In the genomic region with DNA sequence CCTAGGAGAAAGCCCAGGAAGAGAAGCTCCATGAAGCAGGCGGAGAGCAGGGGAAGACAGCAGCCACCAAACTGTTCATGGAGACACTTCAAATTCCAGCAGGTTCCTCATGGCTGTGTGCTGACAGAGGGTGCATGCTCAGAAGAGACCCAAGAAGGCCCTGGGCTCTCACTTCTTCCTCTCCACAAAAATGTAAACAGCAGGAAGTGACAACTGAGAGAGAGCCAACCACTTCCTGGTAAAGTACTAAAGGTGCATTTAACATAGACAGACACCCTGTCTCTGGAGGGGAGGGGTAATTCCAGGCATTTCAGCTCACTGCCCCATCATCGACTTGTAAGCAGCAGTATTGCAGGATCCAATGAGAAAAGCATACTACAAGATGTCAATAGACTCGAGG, we compare ENCODE assay signal across 17 mouse cellular contexts.
DNase-seq lines count a peak whose midpoint lies in the region; ATAC-seq and TF ChIP-seq lines count a peak whose summit lies in the region.
"Had no signal": no experiment of that assay in that cellular context is flagged by ENCODE, and none has a peak within 500 bp of the region (broad histone marks: within the 10 kb centered on the region; RNA-seq: fewer than 3 reads in every experiment).

No protein-coding gene starts in this region.

- no peaks in the 10 kb centered on the region for H3K4me1 ChIP-seq in lung, adult 2 months (ENCODE audit: control insufficient read depth, insufficient read depth, low read length)
- peaks cover 37% of the 10 kb centered on the region for H3K4me1 ChIP-seq in embryonic facial prominence, embryonic 10.5 days
- H3K4me1 ChIP-seq in midbrain, embryonic 16.5 days (ENCODE audit: control insufficient read depth, insufficient read depth, low read length): 0 out of 2 replicates have a peak, but pooled peaks cover 2% of the 10 kb centered on the region
- H3K4me1 ChIP-seq: forebrain, embryonic 15.5 days; liver, embryonic 13.5 days had no signal

- H3K9ac ChIP-seq in midbrain, embryonic 16.5 days (ENCODE audit: low read depth, low read length): no peak overlapping the region
- H3K9ac ChIP-seq: forebrain, embryonic 15.5 days; liver, embryonic 13.5 days had no signal

- DNase-seq in lung, postnatal 25 days (ENCODE audit: low spot score): peak; percentile 46
- DNase-seq in lung, adult 2 months: no peak
- DNase-seq in embryonic facial prominence, embryonic 10.5 days (ENCODE audit: low spot score): no peak
- DNase-seq in natural killer cell, adult 2 months (ENCODE audit: low spot score in 2 of 2): peak; percentile 63 to 64
- DNase-seq in thymus, postnatal 4 days: peak; percentile 59
- DNase-seq in cerebellum, adult 9-11 months: no peak
- no peak for DNase-seq in urinary bladder, adult 18-20 months (ENCODE audit: low spot score in 2 of 2)
- DNase-seq: cerebellum, adult 11-12 months; gastrocnemius, postnatal 10 days; kidney, adult 18-20 months; kidney, postnatal 25 days; liver, embryonic 13.5 days had no signal

- no peaks in the 10 kb centered on the region for H3K9me3 ChIP-seq in embryonic facial prominence, embryonic 10.5 days
- no peaks in the 10 kb centered on the region for H3K9me3 ChIP-seq in midbrain, embryonic 16.5 days (replicated peaks; ENCODE audit: control insufficient read depth, low read length, poor library complexity, severe bottlenecking)
- H3K9me3 ChIP-seq: forebrain, embryonic 15.5 days; heart, embryonic 10.5 days; limb, embryonic 10.5 days; liver, embryonic 13.5 days had no signal

- no peaks in the 10 kb centered on the region for H3K36me3 ChIP-seq in embryonic facial prominence, embryonic 10.5 days (replicated peaks)
- H3K36me3 ChIP-seq in midbrain, embryonic 16.5 days (ENCODE audit: control insufficient read depth, insufficient read depth, low read length): no peaks in the 10 kb centered on the region
- H3K36me3 ChIP-seq: forebrain, embryonic 15.5 days; heart, embryonic 10.5 days; limb, embryonic 10.5 days; liver, embryonic 13.5 days had no signal

- H3K27me3 ChIP-seq in embryonic facial prominence, embryonic 10.5 days (replicated peaks; ENCODE audit: low read depth, poor library complexity, severe bottlenecking): no peaks in the 10 kb centered on the region
- no peaks in the 10 kb centered on the region for H3K27me3 ChIP-seq in midbrain, embryonic 16.5 days (ENCODE audit: control insufficient read depth, insufficient read depth, low read depth, low read length)
- H3K27me3 ChIP-seq: forebrain, embryonic 15.5 days; liver, embryonic 13.5 days had no signal

- no peak for TF ChIP-seq CTCF in lung, adult 2 months (IDR thresholded peaks at IDR 0.05; ENCODE audit: insufficient read depth, low read length)

- 56% methylated on average over 3 of the region's 3 CpGs for WGBS in lung, adult 2 months
- WGBS in embryonic facial prominence, embryonic 10.5 days: 82% methylated on average over 3 of the region's 3 CpGs
- 75% methylated on average over 3 of the region's 3 CpGs for WGBS in midbrain, embryonic 16.5 days

- no peak for TF ChIP-seq POLR2A in lung, adult 2 months (IDR thresholded peaks at IDR 0.05; ENCODE audit: borderline replicate concordance, extremely low read depth, low read depth, low read length)

- 0 out of 2 replicates have a peak overlapping the region, but pooled peaks have one; percentile 0 for H3K27ac ChIP-seq in embryonic facial prominence, embryonic 10.5 days (replicated peaks)
- no peak overlapping the region for H3K27ac ChIP-seq in midbrain, embryonic 16.5 days (ENCODE audit: low read length)
- H3K27ac ChIP-seq: forebrain, embryonic 15.5 days; heart, embryonic 10.5 days; limb, embryonic 10.5 days; liver, embryonic 13.5 days; stomach, postnatal 0 days had no signal

- H3K4me3 ChIP-seq in lung, adult 2 months (replicated peaks; ENCODE audit: extremely low read depth, low read depth, low read length): no peak overlapping the region
- no peak overlapping the region for H3K4me3 ChIP-seq in embryonic facial prominence, embryonic 10.5 days
- H3K4me3 ChIP-seq in midbrain, embryonic 16.5 days (ENCODE audit: low read depth, low read length): no peak overlapping the region
- H3K4me3 ChIP-seq: forebrain, embryonic 15.5 days; heart, embryonic 10.5 days; limb, embryonic 10.5 days; liver, embryonic 13.5 days had no signal

- ATAC-seq in midbrain, embryonic 16.5 days: no peak
- ATAC-seq: forebrain, embryonic 15.5 days had no signal

- H3K4me2 ChIP-seq in midbrain, embryonic 16.5 days (ENCODE audit: low read length): no peak overlapping the region
- H3K4me2 ChIP-seq: forebrain, embryonic 15.5 days; liver, embryonic 13.5 days had no signal

Comparison
In these comparisons a context has a peak if more than half of its experiments do, and no peak if none do; other contexts are left out.
1. DNase-seq: peak in lung, postnatal 25 days (single experiment), natural killer cell, adult 2 months (2 of 2) and thymus, postnatal 4 days (single experiment); none in lung, adult 2 months (single experiment), embryonic facial prominence, embryonic 10.5 days (single experiment), cerebellum, adult 9-11 months (single experiment) and urinary bladder, adult 18-20 months (0 of 2).